Comparison of ENCODE assay signal across 15 mouse cellular contexts in genomic region chr16:24478006-24478405, GRCm38 (mm10).
"Had no signal": no experiment of that assay in that cellular context is flagged by ENCODE, and none has a peak within 500 bp of the region (broad histone marks: within the 10 kb centered on the region; RNA-seq: fewer than 3 reads in every experiment).

No protein-coding gene starts in this region.

- ATAC-seq: liver, postnatal 0 days; lung, postnatal 0 days; midbrain, embryonic 13.5 days had no signal

- H3K36me3 ChIP-seq: kidney, embryonic 15.5 days; limb, embryonic 12.5 days; limb, embryonic 15.5 days; midbrain, embryonic 13.5 days had no signal

- H3K4me3 ChIP-seq: kidney, embryonic 15.5 days; limb, embryonic 12.5 days; limb, embryonic 15.5 days; midbrain, embryonic 13.5 days had no signal

- H3K4me2 ChIP-seq: kidney, embryonic 15.5 days; limb, embryonic 12.5 days; limb, embryonic 15.5 days; liver, embryonic 11.5 days; lung, embryonic 14.5 days; midbrain, embryonic 13.5 days had no signal

- H3K27ac ChIP-seq: kidney, embryonic 15.5 days; limb, embryonic 12.5 days; limb, embryonic 15.5 days; liver, embryonic 14.5 days; macrophage; midbrain, embryonic 13.5 days had no signal

- H3K9ac ChIP-seq: kidney, embryonic 15.5 days; limb, embryonic 12.5 days; limb, embryonic 15.5 days; liver, embryonic 14.5 days; lung, embryonic 14.5 days; midbrain, embryonic 13.5 days had no signal

- H3K9me3 ChIP-seq: kidney, embryonic 15.5 days; limb, embryonic 12.5 days; midbrain, embryonic 13.5 days had no signal

- DNase-seq: kidney, postnatal 10 days; kidney, postnatal 36 days; left cerebral cortex, postnatal 4 days; liver, postnatal 0 days; lung, embryonic 14.5 days; thymus, adult 18-20 months; thymus, postnatal 36 days had no signal

- H3K27me3 ChIP-seq: kidney, embryonic 15.5 days; limb, embryonic 12.5 days; limb, embryonic 15.5 days; midbrain, embryonic 13.5 days had no signal
